ENCODE assay signal across 8 mouse cellular contexts in genomic region chr2:71547829-71548228, GRCm38 (mm10). TPM values are rescaled to one million over a fixed set of nuclear protein-coding genes. Genes with fewer than 3 reads are reported as not detected.
DNase-seq lines count a peak whose midpoint lies in the region; ATAC-seq and TF ChIP-seq lines count a peak whose summit lies in the region.
"Had no signal": no experiment of that assay in that cellular context is flagged by ENCODE, and none has a peak within 500 bp of the region (broad histone marks: within the 10 kb centered on the region; RNA-seq: fewer than 3 reads in every experiment).

No protein-coding gene starts in this region.

- H3K4me2 ChIP-seq in midbrain, embryonic 11.5 days: no peak overlapping the region
- H3K4me2 ChIP-seq in midbrain, embryonic 13.5 days (replicated peaks): no peak overlapping the region
- H3K4me2 ChIP-seq: heart, embryonic 15.5 days had no signal

- peak; percentile 88 for TF ChIP-seq CTCF in lung, adult 2 months (IDR thresholded peaks at IDR 0.05; ENCODE audit: insufficient read depth, low read length)
- TF ChIP-seq CTCF in spleen, adult 2 months (IDR thresholded peaks at IDR 0.05; ENCODE audit: extremely low read depth, insufficient read depth, insufficient read length, insufficient replicate concordance): peak; percentile 76; the same call in 1 of the 2 replicates

- TF ChIP-seq POLR2A in lung, adult 2 months (IDR thresholded peaks at IDR 0.05; ENCODE audit: borderline replicate concordance, extremely low read depth, low read depth, low read length): no peak
- TF ChIP-seq POLR2A in spleen, adult 2 months (IDR thresholded peaks at IDR 0.05; ENCODE audit: low read depth, low read length): no peak

- H3K4me3 ChIP-seq in midbrain, embryonic 11.5 days (ENCODE audit: low read depth, low read length): no peak overlapping the region
- no peak overlapping the region for H3K4me3 ChIP-seq in midbrain, embryonic 13.5 days (replicated peaks)
- no peak overlapping the region for H3K4me3 ChIP-seq in lung, adult 2 months (replicated peaks; ENCODE audit: extremely low read depth, low read depth, low read length)
- no peak overlapping the region for H3K4me3 ChIP-seq in spleen, adult 2 months (ENCODE audit: extremely low read depth, insufficient read depth, insufficient read length)
- H3K4me3 ChIP-seq: heart, embryonic 15.5 days had no signal

- peak; percentile 98 for DNase-seq in midbrain, embryonic 11.5 days (ENCODE audit: low spot score, missing footprints)
- peak; percentile 67 for DNase-seq in T-cell, adult 2 months (ENCODE audit: low spot score)
- peak; percentile 66 to 68 for DNase-seq in cerebellum, postnatal 36 days
- DNase-seq in heart, postnatal 14 days: peak; percentile 78 to 87
- peak; percentile 62 for DNase-seq in lung, adult 2 months
- peak in 1 of 2 experiments; percentile 70 for DNase-seq in spleen, adult 2 months (ENCODE audit: low read depth in 1 of 2, low spot score in 2 of 2)

- WGBS in midbrain, embryonic 11.5 days: 1% methylated on average over 8 of the region's 8 CpGs
- under 1% methylated on average over 8 of the region's 8 CpGs for WGBS in midbrain, embryonic 13.5 days
- WGBS in lung, adult 2 months: 9% methylated on average over 8 of the region's 8 CpGs
- 9% methylated on average over 8 of the region's 8 CpGs for WGBS in spleen, adult 2 months

- H3K27me3 ChIP-seq in midbrain, embryonic 11.5 days (ENCODE audit: control insufficient read depth, insufficient read depth, low read length): peaks cover 85% of the 10 kb centered on the region
- H3K27me3 ChIP-seq in midbrain, embryonic 13.5 days: peaks cover 94% of the 10 kb centered on the region
- peaks cover 41% of the 10 kb centered on the region for H3K27me3 ChIP-seq in spleen, adult 2 months (ENCODE audit: control insufficient read depth, insufficient read depth, low read length)

- H3K27ac ChIP-seq in midbrain, embryonic 11.5 days (ENCODE audit: low read depth, low read length): no peak overlapping the region
- H3K27ac ChIP-seq in midbrain, embryonic 13.5 days: no peak overlapping the region
- H3K27ac ChIP-seq in spleen, adult 2 months (ENCODE audit: insufficient read depth, low read length): no peak overlapping the region
- H3K27ac ChIP-seq: heart, embryonic 15.5 days had no signal

- no peak for ATAC-seq in midbrain, embryonic 11.5 days (ENCODE audit: low FRiP score)
- ATAC-seq in midbrain, embryonic 13.5 days: no peak

- no peak overlapping the region for H3K9ac ChIP-seq in midbrain, embryonic 11.5 days (ENCODE audit: low read length)
- no peak overlapping the region for H3K9ac ChIP-seq in midbrain, embryonic 13.5 days (replicated peaks)
- H3K9ac ChIP-seq: heart, embryonic 15.5 days had no signal

- no peaks in the 10 kb centered on the region for H3K9me3 ChIP-seq in midbrain, embryonic 11.5 days (ENCODE audit: control insufficient read depth, low read length)
- H3K9me3 ChIP-seq in midbrain, embryonic 13.5 days: no peaks in the 10 kb centered on the region
- H3K9me3 ChIP-seq: heart, embryonic 15.5 days had no signal

- H3K4me1 ChIP-seq in midbrain, embryonic 11.5 days (ENCODE audit: control insufficient read depth, insufficient read depth, low read length): peaks cover 21% of the 10 kb centered on the region
- peaks cover 42% of the 10 kb centered on the region for H3K4me1 ChIP-seq in midbrain, embryonic 13.5 days (replicated peaks)
- peaks cover 6% of the 10 kb centered on the region; the same call in 1 of the 2 replicates for H3K4me1 ChIP-seq in lung, adult 2 months (ENCODE audit: control insufficient read depth, insufficient read depth, low read length)
- H3K4me1 ChIP-seq in spleen, adult 2 months (ENCODE audit: control insufficient read depth, insufficient read depth, insufficient read length): peaks cover 22% of the 10 kb centered on the region

- H3K36me3 ChIP-seq in midbrain, embryonic 11.5 days (ENCODE audit: control insufficient read depth, insufficient read depth, low read length): no peaks in the 10 kb centered on the region
- H3K36me3 ChIP-seq in midbrain, embryonic 13.5 days: no peaks in the 10 kb centered on the region
- H3K36me3 ChIP-seq in spleen, adult 2 months (ENCODE audit: control insufficient read depth, insufficient read depth, low read length): no peaks in the 10 kb centered on the region
- H3K36me3 ChIP-seq: heart, embryonic 15.5 days had no signal

- intact Hi-C loops in heart, postnatal 14 days (cut with DNase I): loop anchor here (5.0 to 10.0 kb wide), 6 partner anchors 96 to 391 kb away; partner anchors contain the start of genes Hat1, Metap1d and Slc25a12

RNA-seq across cellular contexts. Expression of gene Dlx2, which starts 1.3 kb away (rescaled TPM):
- 4.7 and 5.8 TPM in 2 replicates for polyA plus RNA-seq in midbrain, embryonic 11.5 days (2014; fragmentation: Nextera tagmentation; extraction: Ambion mirVana)
- polyA plus RNA-seq in midbrain, embryonic 13.5 days (2015; fragmentation: Nextera tagmentation; extraction: Ambion mirVana): 10.5 and 14.6 TPM in 2 replicates
- not detected for total RNA-seq in heart, postnatal 14 days (2021)
- polyA plus RNA-seq in lung, adult 2 months (2012; rRNA removed): 0.04 TPM in 1 of 2 replicates, not detected in the other
- polyA plus RNA-seq in spleen, adult 2 months (2012; rRNA removed): not detected in 2 replicates

RNA-seq across cellular contexts. Expression of gene Dlx1, which starts 19.9 kb away (rescaled TPM):
- polyA plus RNA-seq in midbrain, embryonic 11.5 days (2014; fragmentation: Nextera tagmentation; extraction: Ambion mirVana): 13.6 and 17.3 TPM in 2 replicates
- 53.6 and 56.4 TPM in 2 replicates for polyA plus RNA-seq in midbrain, embryonic 13.5 days (2015; fragmentation: Nextera tagmentation; extraction: Ambion mirVana)
- total RNA-seq in heart, postnatal 14 days (2021): under 1 TPM; 0.44 to 0.60 TPM
- polyA plus RNA-seq in lung, adult 2 months (2012; rRNA removed): 0.29 and 0.43 TPM in 2 replicates
- polyA plus RNA-seq in spleen, adult 2 months (2012; rRNA removed): 0.28 TPM in 1 of 2 replicates, not detected in the other

Comparison
In these comparisons a context has a peak if more than half of its experiments do, and no peak if none do; other contexts are left out.
1. RNA of gene Dlx1, which starts 19.9 kb away (polyA plus RNA-seq): 53.6 to 56.4 TPM in midbrain, embryonic 13.5 days and 13.6 to 17.3 TPM in midbrain, embryonic 11.5 days; 0.29 to 0.43 TPM in lung, adult 2 months and 0.28 TPM in spleen, adult 2 months; every median in the first group is over 10 times any median in the second.